Mouse (Mus musculus): Measurements from ENCODE around the gene Vmn2r55. TPM values are rescaled to one million over a fixed set of nuclear protein-coding genes. Genes with fewer than 3 reads are reported as not detected.

Vmn2r55 gene
- polyA plus RNA-seq (2012; rRNA removed) = not detected in 2 replicates

GRCm38 (mm10) chr7:12684903-12685302 lies at the start of gene Vmn2r55:
Gene Vmn2r55 (minus strand): TSS chr7:12685003.

GRCm38 (mm10) chr7:12640219-12640618 lies 44.6 kb downstream of the Vmn2r55 start, which contains the start of gene Vmn2r54:
Gene Vmn2r54 (minus strand): TSS chr7:12640319.

GRCm38 (mm10) chr7:12608688-12609087 lies 76.1 kb downstream of the Vmn2r55 start, which contains the start of gene Vmn2r53:
Gene Vmn2r53 (minus strand): TSS chr7:12608788.

Other genes starting within 250 kb of the Vmn2r55 start
- 16.5 and 17.3 TPM in 2 replicates for gene Zfp606, start 206.7 kb downstream of the Vmn2r55 start, polyA plus RNA-seq (2012; rRNA removed)
- not detected in 2 replicates for gene 2900092C05Rik, start 172.5 kb downstream of the Vmn2r55 start, polyA plus RNA-seq (2012; rRNA removed)
- under 0.01 and 0.01 TPM in 2 replicates for gene Vmn2r53, start 76.2 kb downstream of the Vmn2r55 start, polyA plus RNA-seq (2012; rRNA removed)
- gene Vmn2r54, start 44.7 kb downstream of the Vmn2r55 start, polyA plus RNA-seq (2012; rRNA removed) = not detected in 2 replicates
- gene Vmn2r56, start 50.0 kb upstream of the Vmn2r55 start, polyA plus RNA-seq (2012; rRNA removed) = 0.01 TPM in 1 of 2 replicates, not detected in the other
- 39.2 and 40.2 TPM in 2 replicates for gene Zscan18, start 118.6 kb upstream of the Vmn2r55 start, polyA plus RNA-seq (2012; rRNA removed)
- 20.6 and 21.3 TPM in 2 replicates for gene Zfp329, start 133.9 kb upstream of the Vmn2r55 start, polyA plus RNA-seq (2012; rRNA removed)
- 12.7 and 13.3 TPM in 2 replicates for gene Zfp110, start 149.8 kb upstream of the Vmn2r55 start, polyA plus RNA-seq (2012; rRNA removed)
- gene Zfp128, start 196.2 kb upstream of the Vmn2r55 start, polyA plus RNA-seq (2012; rRNA removed) = 9.5 and 9.9 TPM in 2 replicates
- 12.9 and 14.9 TPM in 2 replicates for gene Zscan22, start 212.8 kb upstream of the Vmn2r55 start, polyA plus RNA-seq (2012; rRNA removed)
- gene Rps5, start 237.3 kb upstream of the Vmn2r55 start, polyA plus RNA-seq (2012; rRNA removed) = 2,008 and 2,137 TPM in 2 replicates
- 1.9 and 2.0 TPM in 2 replicates for gene Rnf225, start 242.4 kb upstream of the Vmn2r55 start, polyA plus RNA-seq (2012; rRNA removed)